In genomic region chr13:59499374-59499773, GRCm38 (mm10) we compare ENCODE assay signal across 10 mouse cellular contexts.
DNase-seq lines count a peak whose midpoint lies in the region.
"Had no signal": no experiment of that assay in that cellular context is flagged by ENCODE, and none has a peak within 500 bp of the region (broad histone marks: within the 10 kb centered on the region; RNA-seq: fewer than 3 reads in every experiment).

No protein-coding gene starts in this region.

- peak; percentile 22 to 24 for DNase-seq in cerebellum, postnatal 10 days
- no peak for DNase-seq in cerebellum, adult 9-11 months
- peak; percentile 8 for DNase-seq in kidney, adult 11 months
- no peak for DNase-seq in kidney, postnatal 10 days
- DNase-seq in adrenal gland, postnatal 25 days = peak; percentile 31
- DNase-seq in adrenal gland, postnatal 36 days = peak; percentile 44 to 52
- no peak for DNase-seq in T-cell, adult 2 months (ENCODE audit: low spot score)
- DNase-seq in right cerebral cortex, postnatal 36 days (ENCODE audit: low spot score in 2 of 2) = no peak
- DNase-seq: gastrocnemius, postnatal 36 days; kidney, postnatal 14 days had no signal

Comparison
In these comparisons a context has a peak if more than half of its experiments do, and no peak if none do; other contexts are left out.
1. DNase-seq: peak in cerebellum, postnatal 10 days (2 of 2), kidney, adult 11 months (single experiment), adrenal gland, postnatal 25 days (single experiment) and adrenal gland, postnatal 36 days (2 of 2); none in cerebellum, adult 9-11 months (single experiment), kidney, postnatal 10 days (single experiment), T-cell, adult 2 months (single experiment) and right cerebral cortex, postnatal 36 days (0 of 2).